Mouse (Mus musculus) midbrain, embryonic 16.5 days (tissue): ENCODE data around the gene Map9. TPM values are rescaled to one million over a fixed set of nuclear protein-coding genes. Genes with fewer than 3 reads are reported as not detected.
A peak's percentile ranks its signal among the peaks of the same experiment; 100 is the strongest.
"Not testable (repeated sequence)": the region's sequence is repeated elsewhere in the genome, so short reads cannot be mapped to it uniquely, and the experiment has no call there.

Experiments used
- ATAC-seq: fragments of 200-750 bp; cut with Nextera tagmentation; 2 replicates; pipeline ENCODE4 v1.8.0; 2017; ENCODE audit warnings: moderate TSS enrichment
- H3K27ac ChIP-seq: fragments of 300-500 bp; sonication (generic); 2 replicates; pipeline ENCODE4 v1.5.1; 2014; ENCODE audit warnings: mild to moderate bottlenecking, low read length, mixed read lengths
- H3K27me3 ChIP-seq: fragments of 300-500 bp; sonication (generic); 2 replicates; pipeline ENCODE4 v1.6.1; 2014; ENCODE audit warnings: low read depth, low read length, mixed read lengths; ENCODE audit not compliant: control insufficient read depth, insufficient read depth
- H3K36me3 ChIP-seq: fragments of 300-500 bp; sonication (generic); 2 replicates; pipeline ENCODE4 v1.6.1; 2014; ENCODE audit warnings: mild to moderate bottlenecking, low read length, moderate library complexity, mixed read lengths; ENCODE audit not compliant: control insufficient read depth, insufficient read depth
- H3K4me1 ChIP-seq: fragments of 300-500 bp; sonication (generic); 2 replicates; pipeline ENCODE4 v1.6.1; 2014; ENCODE audit warnings: mild to moderate bottlenecking, low read length, mixed read lengths; ENCODE audit not compliant: control insufficient read depth, insufficient read depth
- H3K4me2 ChIP-seq: fragments of 300-500 bp; sonication (generic); 2 replicates; pipeline ENCODE4 v1.6.1; 2014; ENCODE audit warnings: mild to moderate bottlenecking, low read length, mixed read lengths
- H3K4me3 ChIP-seq: fragments of 300-500 bp; sonication (generic); 2 replicates; pipeline ENCODE4 v1.5.1; 2014; ENCODE audit warnings: low read depth, mild to moderate bottlenecking, low read length, moderate library complexity, mixed read lengths
- H3K9ac ChIP-seq: fragments of 300-500 bp; sonication (generic); 2 replicates; pipeline ENCODE4 v1.6.1; 2014; ENCODE audit warnings: low read depth, low read length, mixed read lengths
- H3K9me3 ChIP-seq: fragments of 300-500 bp; sonication (generic); replicated peaks from 2 replicates; pipeline ENCODE4 v1.6.1; 2014; ENCODE audit warnings: mild to moderate bottlenecking, low read length, mixed read lengths; ENCODE audit not compliant: control insufficient read depth, poor library complexity, severe bottlenecking
- WGBS: fragments of 180-500 bp; shearing (Covaris S2); extraction: QIAGEN DNeasy Blood & Tissue Kit; methylation state at CpG from one replicate; pipeline ENCODE4 v1.1.7; 2014; 5-methylcytosine and 5-hydroxymethylcytosine counted together
- polyA plus RNA-seq: library from polyadenylated mRNA; unstranded; fragments of >200 nt; fragmentation: Nextera tagmentation; extraction: Ambion mirVana; gene quantifications from 2 replicates; pipeline ENCODE4 v1.2.1, GENCODE M21; 2015

Map9 gene
- polyA plus RNA-seq, 1 experiment from 2014 or later = 148 TPM

DNA sequence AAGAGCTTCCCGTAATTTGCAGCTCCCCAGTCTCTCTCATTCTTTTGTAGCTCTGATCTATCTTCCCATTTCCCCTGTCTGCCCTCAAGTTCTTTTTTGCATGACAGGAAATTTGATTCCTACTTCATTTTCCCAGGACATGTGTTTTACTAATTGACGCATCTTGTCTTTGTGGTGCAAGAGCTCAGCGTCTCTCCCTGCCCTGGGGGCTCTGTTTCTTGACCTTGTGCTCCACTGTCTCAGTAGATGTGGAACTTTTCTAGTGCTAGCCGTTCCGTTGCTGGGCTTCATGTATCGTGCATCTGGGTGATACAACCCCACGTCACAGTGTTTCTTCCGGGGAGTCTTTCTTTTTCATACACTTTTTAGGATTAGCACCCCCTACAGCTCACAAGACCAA is 27.2 kb downstream of the Map9 start:
- H3K27ac ChIP-seq = no peak overlapping the region
- no peak for ATAC-seq
- H3K27me3 ChIP-seq = no peaks in the 10 kb centered on the region
- no peak overlapping the region for H3K9ac ChIP-seq
- no peaks in the 10 kb centered on the region for H3K9me3 ChIP-seq
- 92% methylated on average over 8 of the region's 8 CpGs for WGBS
- H3K36me3 ChIP-seq = peaks cover 37% of the 10 kb centered on the region
- no peak overlapping the region for H3K4me3 ChIP-seq
- H3K4me2 ChIP-seq = no peak overlapping the region
- H3K4me1 ChIP-seq = no peaks in the 10 kb centered on the region

DNA sequence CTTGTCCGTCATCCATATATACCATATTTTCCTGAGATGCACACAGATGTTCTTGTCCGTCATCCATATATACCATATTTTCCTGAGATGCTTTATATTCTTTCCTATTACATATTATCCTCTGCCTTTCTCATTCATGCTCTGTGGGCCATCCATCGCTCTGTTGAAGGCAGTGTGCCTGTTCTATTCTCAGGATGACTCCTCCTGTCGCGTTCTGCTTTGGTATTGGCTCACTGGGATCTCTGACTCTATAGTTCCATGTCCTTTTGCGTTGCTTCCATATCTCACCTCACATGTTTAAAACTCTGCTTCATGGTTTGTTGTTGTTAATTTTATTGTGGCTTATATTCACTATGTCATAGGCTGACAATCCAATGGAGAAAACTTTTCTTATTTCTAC is 48.0 kb downstream of the Map9 start:
- Histone ChIP-seq H3K27ac (no peak overlapping the region), H3K4me3 (no peak overlapping the region), H3K27me3 (no peaks in the 10 kb centered on the region), H3K36me3 (no peaks in the 10 kb centered on the region), H3K4me1 (no peaks in the 10 kb centered on the region), H3K4me2 (no peak overlapping the region), H3K9me3 (no peaks in the 10 kb centered on the region), H3K9ac (no peak overlapping the region)
- 92% methylated on average over 6 of the region's 6 CpGs for WGBS
- ATAC-seq = no peak

DNA sequence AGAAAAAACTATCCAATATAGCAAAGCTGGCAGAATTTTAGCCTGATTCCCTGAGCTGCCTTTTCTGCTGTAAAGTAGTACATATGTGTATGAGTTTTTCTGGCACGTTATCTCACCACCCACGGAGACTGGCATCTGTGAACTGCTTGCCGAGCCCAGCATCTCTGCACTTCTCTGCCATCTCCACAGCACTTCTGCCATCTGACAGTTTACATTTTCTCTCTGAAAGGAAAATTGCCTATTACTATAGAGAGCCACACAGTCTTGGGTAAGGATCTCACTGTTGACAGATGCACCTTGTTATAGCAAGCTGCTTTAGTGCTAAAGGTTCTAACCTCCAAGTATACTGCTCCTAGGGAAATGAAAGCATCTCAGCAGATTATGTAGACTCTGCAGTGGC is 48.5 kb downstream of the Map9 start:
- H3K36me3 ChIP-seq = no peaks in the 10 kb centered on the region
- peak; percentile 79 for ATAC-seq
- WGBS = 65% methylated on average over 3 of the region's 3 CpGs

DNA sequence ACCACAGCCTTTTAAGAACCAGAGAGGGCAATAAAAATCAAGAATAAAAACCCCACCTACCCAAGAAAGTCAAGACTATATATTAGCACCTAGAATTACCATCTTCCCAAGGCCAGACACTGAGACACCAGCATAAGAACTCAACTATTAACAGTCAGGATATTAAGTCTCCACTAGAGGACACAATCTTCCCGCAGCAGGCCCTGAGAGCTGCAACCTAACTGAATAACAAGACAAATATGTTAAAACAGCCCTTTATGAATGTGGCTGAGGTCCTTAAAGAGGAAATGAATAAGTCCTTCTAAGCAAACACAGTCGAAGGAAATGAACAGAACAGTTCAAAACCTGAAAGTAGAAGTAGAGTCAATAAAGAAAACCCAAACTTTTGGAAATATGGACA is 49.6 kb downstream of the Map9 start:
- Histone ChIP-seq H3K4me1 (no peaks in the 10 kb centered on the region), H3K27ac (no peak overlapping the region), H3K4me3 (no peak overlapping the region), H3K9me3 (no peaks in the 10 kb centered on the region), H3K27me3 (no peaks in the 10 kb centered on the region), H3K4me2 (no peak overlapping the region), H3K9ac (no peak overlapping the region), H3K36me3 (no peaks in the 10 kb centered on the region)
- ATAC-seq = peak; percentile 45; the same call in 1 of the 2 replicates
- WGBS = 74% methylated on average over 2 of the region's 2 CpGs

More for the DNA sequence above, 48.5 kb downstream of the Map9 start:
- no peaks in the 10 kb centered on the region for H3K4me1 ChIP-seq
- H3K9me3 ChIP-seq = no peaks in the 10 kb centered on the region
- H3K4me3 ChIP-seq = no peak overlapping the region
- no peak overlapping the region for H3K4me2 ChIP-seq
- no peak overlapping the region for H3K9ac ChIP-seq
- no peaks in the 10 kb centered on the region for H3K27me3 ChIP-seq
- no peak overlapping the region for H3K27ac ChIP-seq

DNA sequence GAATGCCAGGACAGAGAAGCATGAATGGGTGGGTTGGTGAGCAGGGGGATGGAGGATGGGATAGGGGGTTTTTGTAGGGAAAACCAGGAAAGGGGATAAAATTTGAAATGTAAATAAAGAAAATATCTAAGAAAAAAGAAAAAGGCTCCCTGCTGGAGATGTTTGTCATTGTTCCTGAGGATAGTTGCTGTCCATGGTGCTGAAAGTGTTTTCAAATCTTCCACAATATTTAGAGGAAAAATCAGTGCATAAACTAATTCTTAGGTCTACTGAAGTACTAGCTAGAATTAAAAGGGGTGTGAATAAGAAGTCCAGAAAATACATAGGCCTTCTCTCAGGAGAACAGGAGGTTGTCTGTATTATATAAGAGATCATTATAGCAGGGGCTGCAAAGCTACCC is 54.6 kb downstream of the Map9 start:
- Histone ChIP-seq H3K27ac (no peak overlapping the region), H3K4me2 (no peak overlapping the region), H3K9me3 (no peaks in the 10 kb centered on the region), H3K9ac (no peak overlapping the region), H3K27me3 (no peaks in the 10 kb centered on the region), H3K4me1 (no peaks in the 10 kb centered on the region), H3K4me3 (no peak overlapping the region), H3K36me3 (no peaks in the 10 kb centered on the region)
- ATAC-seq = no peak

DNA sequence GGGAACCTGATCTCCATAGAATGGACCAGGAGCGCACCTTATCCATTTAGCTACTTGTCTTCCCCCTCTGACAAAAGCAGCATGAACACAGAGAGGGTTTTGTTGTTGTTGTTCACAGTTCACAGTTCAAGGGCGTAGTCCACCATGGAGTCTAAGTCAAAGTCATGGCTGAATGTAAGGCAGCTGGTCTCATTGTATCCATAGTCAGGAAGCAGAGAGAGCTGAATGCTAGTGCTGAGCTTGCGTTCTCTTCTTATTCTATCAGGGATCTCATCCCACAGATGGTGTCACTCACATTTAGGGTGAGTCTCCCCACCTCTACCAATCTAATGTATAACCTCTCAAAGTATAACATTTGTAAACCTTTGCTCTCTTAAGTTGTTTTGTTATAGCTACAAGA is 60.1 kb downstream of the Map9 start:
- H3K9ac ChIP-seq = no peak overlapping the region
- no peak overlapping the region for H3K27ac ChIP-seq
- no peaks in the 10 kb centered on the region for H3K9me3 ChIP-seq
- H3K4me3 ChIP-seq = no peak overlapping the region
- no peaks in the 10 kb centered on the region for H3K4me1 ChIP-seq
- no peaks in the 10 kb centered on the region for H3K36me3 ChIP-seq
- 92% methylated on average over 3 of the region's 3 CpGs for WGBS
- no peak for ATAC-seq
- H3K4me2 ChIP-seq = no peak overlapping the region
- H3K27me3 ChIP-seq = no peaks in the 10 kb centered on the region

DNA sequence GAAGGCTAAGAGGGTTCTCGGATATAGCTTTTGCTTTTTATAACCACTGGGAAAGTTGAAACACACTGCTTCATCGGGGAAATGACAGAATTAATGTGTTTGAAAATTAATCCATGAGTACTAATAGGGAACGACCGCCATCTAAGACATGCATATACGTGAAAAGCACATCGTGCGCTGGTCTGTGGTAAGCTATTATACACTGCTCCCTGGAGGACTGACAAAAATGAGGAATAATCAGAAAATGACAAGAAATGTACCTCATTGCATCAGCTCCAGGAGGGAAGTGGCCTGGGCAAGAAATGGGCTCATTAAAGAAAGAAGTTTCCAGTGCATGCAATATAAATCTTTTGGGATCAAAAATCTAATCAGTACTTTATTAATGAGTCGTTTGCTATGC is 77.5 kb downstream of the Map9 start:
- Histone ChIP-seq H3K4me1 (no peaks in the 10 kb centered on the region), H3K4me2 (no peak overlapping the region), H3K9me3 (no peaks in the 10 kb centered on the region), H3K9ac (no peak overlapping the region), H3K36me3 (no peaks in the 10 kb centered on the region), H3K27ac (no peak overlapping the region), H3K4me3 (no peak overlapping the region), H3K27me3 (no peaks in the 10 kb centered on the region)
- 86% methylated on average over 8 of the region's 8 CpGs for WGBS
- no peak for ATAC-seq

GRCm38 (mm10) chr3:82440976-82441375 is 83.1 kb downstream of the Map9 start:
- Histone ChIP-seq H3K4me2 (no peak overlapping the region), H3K4me1 (no peaks in the 10 kb centered on the region), H3K27me3 (no peaks in the 10 kb centered on the region), H3K27ac (no peak overlapping the region), H3K4me3 (no peak overlapping the region), H3K9ac (no peak overlapping the region), H3K36me3 (no peaks in the 10 kb centered on the region), H3K9me3 (no peaks in the 10 kb centered on the region)
- 44% methylated on average over 3 of the region's 3 CpGs for WGBS
- ATAC-seq = no peak

- not testable (repeated sequence) for H3K9me3 ChIP-seq, H3K27me3 ChIP-seq, H3K4me3 ChIP-seq, H3K4me2 ChIP-seq, H3K36me3 ChIP-seq, H3K9ac ChIP-seq, H3K27ac ChIP-seq, ATAC-seq, H3K4me1 ChIP-seq
These were observed 83.8 kb downstream of the Map9 start for GRCm38 (mm10) chr3:82441601-82442000.
